Mouse (Mus musculus) limb, embryonic 15.5 days (tissue): ENCODE results near the gene Flywch1. TPM values are rescaled to one million over a fixed set of nuclear protein-coding genes. Genes with fewer than 3 reads are reported as not detected.

Experiments
- ATAC-seq: fragments of 200-750 bp; cut with Nextera tagmentation; 2 replicates; pipeline ENCODE4 v1.8.0; 2017; ENCODE audit warnings: low read depth, moderate TSS enrichment; ENCODE audit not compliant: insufficient number of reproducible peaks, low FRiP score, low TSS enrichment
- H3K27ac ChIP-seq: fragments of 300-500 bp; sonication (generic); 2 replicates; pipeline ENCODE4 v1.5.1; 2015; ENCODE audit warnings: moderate library complexity, mild to moderate bottlenecking, inconsistent platforms
- H3K27me3 ChIP-seq: fragments of 300-500 bp; sonication (generic); 2 replicates; pipeline ENCODE4 v1.6.1; 2015; ENCODE audit warnings: inconsistent platforms
- H3K36me3 ChIP-seq: fragments of 300-500 bp; sonication (generic); 2 replicates; pipeline ENCODE4 v1.6.1; 2015; ENCODE audit warnings: inconsistent platforms
- H3K4me1 ChIP-seq: fragments of 300-500 bp; sonication (generic); 2 replicates; pipeline ENCODE4 v1.6.1; 2015; ENCODE audit warnings: inconsistent platforms
- H3K4me2 ChIP-seq: fragments of 300-500 bp; sonication (generic); 2 replicates; pipeline ENCODE4 v1.6.1; 2015; ENCODE audit warnings: mild to moderate bottlenecking, inconsistent platforms
- H3K4me3 ChIP-seq: fragments of 300-500 bp; sonication (generic); 2 replicates; pipeline ENCODE4 v1.5.1; 2015; ENCODE audit warnings: mild to moderate bottlenecking, inconsistent platforms
- H3K9ac ChIP-seq: fragments of 300-500 bp; sonication (generic); 2 replicates; pipeline ENCODE4 v1.6.1; 2015; ENCODE audit warnings: inconsistent platforms
- H3K9me3 ChIP-seq: fragments of 300-500 bp; sonication (generic); 2 replicates; pipeline ENCODE4 v1.6.1; 2016; ENCODE audit warnings: inconsistent platforms
- WGBS: fragments of 180-500 bp; shearing (Covaris S2); methylation state at CpG from one replicate; pipeline ENCODE4 v1.1.7; 2015; 5-methylcytosine and 5-hydroxymethylcytosine counted together
- polyA plus RNA-seq: library from polyadenylated mRNA; unstranded; fragments of >200 nt; fragmentation: Nextera tagmentation; extraction: Ambion mirVana; gene quantifications from 2 replicates; pipeline ENCODE4 v1.2.1, GENCODE M21; 2015

Gene Flywch1
- polyA plus RNA-seq, 1 experiment from 2014 or later: 69.8 TPM

DNA sequence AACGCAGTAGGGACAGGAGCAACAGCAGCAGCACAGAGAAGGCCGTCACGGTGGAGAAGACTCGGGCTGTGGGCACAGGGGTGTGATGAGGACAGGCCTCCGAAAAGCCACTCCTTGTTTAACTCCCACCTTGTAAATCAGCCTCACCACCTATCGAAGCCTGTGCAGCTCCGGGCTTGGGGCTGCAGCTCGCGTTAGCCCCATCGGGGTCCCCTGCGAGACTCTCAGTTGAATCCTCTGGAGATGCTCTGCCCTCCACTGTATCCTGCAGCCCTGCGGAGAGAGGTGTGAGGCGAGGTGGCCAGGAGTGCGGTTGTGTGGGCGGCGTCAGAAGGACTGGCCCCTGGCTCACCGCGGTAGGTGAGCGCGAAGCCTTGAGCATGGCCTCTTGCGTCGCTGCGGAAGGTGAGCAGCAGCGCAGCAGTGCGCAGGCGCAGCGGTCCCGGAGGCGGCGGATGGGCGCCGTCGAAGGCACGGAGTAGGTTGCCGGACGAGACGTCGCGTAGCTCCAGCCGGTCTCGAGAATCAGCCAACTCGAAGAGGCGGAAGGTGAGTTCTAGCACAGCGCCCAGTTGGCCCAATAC lies 29.1 kb downstream of the Flywch1 start:
- WGBS: 6% methylated on average over 44 of the region's 44 CpGs
- no peak for ATAC-seq
- peak overlapping the region; percentile 35 for H3K4me3 ChIP-seq
- peak overlapping the region; percentile 47 for H3K4me2 ChIP-seq
- peaks cover 4% of the 10 kb centered on the region; the same call in 1 of the 2 replicates for H3K36me3 ChIP-seq
- H3K4me1 ChIP-seq: peaks cover 70% of the 10 kb centered on the region
- H3K27me3 ChIP-seq: peaks cover 93% of the 10 kb centered on the region
- H3K27ac ChIP-seq: no peak overlapping the region
- no peak overlapping the region for H3K9ac ChIP-seq
- H3K9me3 ChIP-seq: no peaks in the 10 kb centered on the region

- H3K36me3 ChIP-seq: peaks cover 10% of the 10 kb centered on the region; the same call in 1 of the 2 replicates
- H3K4me2 ChIP-seq: peak overlapping the region; percentile 47
- H3K27me3 ChIP-seq: peaks cover 90% of the 10 kb centered on the region
- no peaks in the 10 kb centered on the region for H3K9me3 ChIP-seq
- H3K9ac ChIP-seq: no peak overlapping the region
- H3K4me1 ChIP-seq: peaks cover 70% of the 10 kb centered on the region
- WGBS: 51% methylated on average over 38 of the region's 38 CpGs
- H3K4me3 ChIP-seq: peak overlapping the region; percentile 35
- H3K27ac ChIP-seq: no peak overlapping the region
- ATAC-seq: no peak
Observed at GRCm38 (mm10) chr17:23741359-23742209, 29.8 kb downstream of the Flywch1 start.

GRCm38 (mm10) chr17:23740598-23741021 lies 30.8 kb downstream of the Flywch1 start, which contains the start of gene Paqr4:
TSS of gene Paqr4 (minus strand) at chr17:23740867.
- no peak for ATAC-seq
- Histone ChIP-seq H3K9me3 (no peaks in the 10 kb centered on the region), H3K4me2 (peak within 1 kb of the TSS; percentile 97), H3K4me1 (peaks cover 61% of the 10 kb centered on the region), H3K9ac (peak within 1 kb of the TSS; percentile 60), H3K27ac (peak within 1 kb of the TSS; percentile 40), H3K4me3 (peak within 1 kb of the TSS; percentile 60), H3K36me3 (peaks cover 14% of the 10 kb centered on the region; the same call in 1 of the 2 replicates), H3K27me3 (peaks cover 80% of the 10 kb centered on the region)
- WGBS: 8% methylated on average over 13 of the region's 13 CpGs

- Histone ChIP-seq H3K9ac (peak overlapping the region; percentile 60), H3K9me3 (no peaks in the 10 kb centered on the region), H3K36me3 (peaks cover 14% of the 10 kb centered on the region; the same call in 1 of the 2 replicates), H3K4me1 (peaks cover 56% of the 10 kb centered on the region), H3K4me3 (peak overlapping the region; percentile 60), H3K27ac (peak overlapping the region; percentile 40), H3K4me2 (peak overlapping the region; percentile 97), H3K27me3 (peaks cover 76% of the 10 kb centered on the region)
- WGBS: 0% methylated on average over 46 of the region's 46 CpGs
- ATAC-seq: peak; percentile 76
Observed at GRCm38 (mm10) chr17:23740136-23740584, 31.2 kb downstream of the Flywch1 start.

DNA sequence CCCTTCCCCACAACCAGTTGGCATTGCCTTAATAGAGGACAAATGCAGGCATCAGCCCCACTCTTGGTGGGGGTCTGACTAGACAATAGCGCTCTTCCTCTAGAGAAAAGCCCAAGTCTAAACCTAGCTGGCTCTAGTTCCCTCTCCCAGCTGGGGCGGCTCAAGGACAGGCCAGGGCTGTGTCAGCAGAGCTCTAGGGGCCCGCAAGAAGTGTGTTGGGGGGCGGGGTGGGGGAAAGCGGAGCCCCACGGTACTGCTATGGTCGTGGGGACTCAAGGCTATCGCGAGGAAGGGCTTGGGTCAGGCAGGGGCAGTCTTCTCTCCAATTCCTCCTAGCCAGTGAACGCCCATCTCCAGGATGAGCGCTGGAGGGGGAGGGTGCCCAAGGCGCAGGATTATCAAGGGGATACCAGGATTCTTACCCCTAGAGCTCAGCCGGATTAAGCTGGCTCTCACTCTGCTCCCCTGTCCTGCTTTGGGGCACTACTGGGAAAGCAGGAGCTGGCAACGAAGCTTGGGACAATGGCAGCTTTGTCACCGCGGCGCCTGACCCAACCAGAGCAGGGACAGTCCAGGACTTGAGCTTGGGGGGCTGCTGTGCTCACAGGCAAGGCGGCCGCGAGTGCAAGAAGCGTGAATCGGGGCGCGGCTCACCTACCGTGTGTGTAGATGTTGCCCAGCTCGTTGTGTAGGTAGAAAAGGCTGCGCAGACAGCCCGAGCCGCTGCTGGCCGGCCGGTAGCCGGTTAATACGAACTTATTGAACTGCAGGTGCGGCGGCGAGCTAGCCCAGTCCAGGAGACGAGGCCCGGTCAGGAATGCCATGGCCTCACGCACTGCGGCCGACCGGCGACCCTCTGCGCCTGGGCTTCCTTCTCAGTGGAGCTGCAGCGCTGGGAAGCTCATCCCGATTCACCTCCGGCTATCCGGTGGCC lies 31.9 kb downstream of the Flywch1 start:
- 2% methylated on average over 48 of the region's 48 CpGs for WGBS
- peak overlapping the region; percentile 97 for H3K4me2 ChIP-seq
- no peak for ATAC-seq
- H3K36me3 ChIP-seq: peaks cover 14% of the 10 kb centered on the region; the same call in 1 of the 2 replicates
- H3K9ac ChIP-seq: peak overlapping the region; percentile 60
- H3K4me3 ChIP-seq: peak overlapping the region; percentile 60
- H3K27me3 ChIP-seq: peaks cover 69% of the 10 kb centered on the region
- peaks cover 49% of the 10 kb centered on the region for H3K4me1 ChIP-seq
- peak overlapping the region; percentile 40; the same call in 1 of the 2 replicates for H3K27ac ChIP-seq
- H3K9me3 ChIP-seq: no peaks in the 10 kb centered on the region

- Histone ChIP-seq H3K4me2 (peak overlapping the region; percentile 97), H3K9me3 (no peaks in the 10 kb centered on the region), H3K27ac (no peak overlapping the region), H3K36me3 (peaks cover 17% of the 10 kb centered on the region; the same call in 1 of the 2 replicates), H3K4me1 (peaks cover 53% of the 10 kb centered on the region), H3K4me3 (peak overlapping the region; percentile 60), H3K27me3 (peaks cover 62% of the 10 kb centered on the region), H3K9ac (no peak overlapping the region; the same call in 1 of the 2 replicates)
- ATAC-seq: no peak
- 51% methylated on average over 2 of the region's 2 CpGs for WGBS
Observed at GRCm38 (mm10) chr17:23738836-23739201, 32.6 kb downstream of the Flywch1 start.

DNA sequence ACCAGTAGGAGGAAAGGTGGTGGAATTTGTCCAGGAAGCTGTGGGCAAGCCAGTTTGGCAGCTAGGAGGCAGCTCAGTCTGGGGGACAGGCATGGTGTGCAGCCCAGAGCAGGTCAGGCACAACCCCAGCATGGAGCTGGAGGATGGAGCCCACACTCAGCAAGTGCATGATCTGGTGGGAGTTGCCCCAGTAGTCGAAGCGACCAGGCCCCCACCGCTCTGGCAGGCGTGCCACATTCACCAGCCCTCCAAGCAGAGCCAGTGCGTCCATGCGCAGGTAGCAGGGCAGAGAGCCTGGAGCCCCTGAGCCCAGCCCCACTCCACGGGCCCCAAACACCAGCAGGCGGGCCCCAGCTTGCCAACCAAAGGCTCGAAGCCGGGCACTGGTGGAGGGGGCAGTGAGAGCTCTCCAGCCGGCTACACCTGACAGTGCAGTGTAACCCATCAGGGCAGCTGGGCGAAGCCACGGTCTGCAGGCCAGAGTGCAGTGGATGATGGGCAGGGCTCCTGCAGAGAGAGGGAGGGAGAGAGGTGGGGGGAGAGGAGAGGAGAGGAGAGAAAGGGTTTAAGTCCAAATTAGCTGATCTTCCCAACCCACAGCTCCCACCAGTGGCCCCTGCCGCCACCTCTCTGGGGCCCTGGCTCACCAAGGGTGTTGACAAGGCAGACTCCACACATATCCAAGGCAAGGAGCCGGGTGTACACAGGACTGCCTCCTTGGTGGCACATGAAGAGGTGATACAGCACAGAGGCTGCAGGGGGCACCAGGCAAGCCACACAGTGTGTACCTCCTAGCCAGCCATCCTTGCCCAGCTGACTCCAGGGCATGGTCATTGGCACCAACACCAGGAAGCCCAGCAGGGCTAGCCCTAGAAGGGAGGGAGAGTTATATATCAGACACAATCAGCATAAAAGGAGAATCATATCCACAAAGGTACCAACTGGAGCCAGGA lies 33.6 kb downstream of the Flywch1 start:
- ATAC-seq: no peak
- H3K4me1 ChIP-seq: peaks cover 49% of the 10 kb centered on the region
- H3K4me3 ChIP-seq: no peak overlapping the region
- H3K27me3 ChIP-seq: peaks cover 52% of the 10 kb centered on the region
- peaks cover 17% of the 10 kb centered on the region; the same call in 1 of the 2 replicates for H3K36me3 ChIP-seq
- H3K4me2 ChIP-seq: no peak overlapping the region
- H3K27ac ChIP-seq: no peak overlapping the region
- WGBS: 58% methylated on average over 15 of the region's 15 CpGs
- no peaks in the 10 kb centered on the region for H3K9me3 ChIP-seq
- H3K9ac ChIP-seq: no peak overlapping the region

DNA sequence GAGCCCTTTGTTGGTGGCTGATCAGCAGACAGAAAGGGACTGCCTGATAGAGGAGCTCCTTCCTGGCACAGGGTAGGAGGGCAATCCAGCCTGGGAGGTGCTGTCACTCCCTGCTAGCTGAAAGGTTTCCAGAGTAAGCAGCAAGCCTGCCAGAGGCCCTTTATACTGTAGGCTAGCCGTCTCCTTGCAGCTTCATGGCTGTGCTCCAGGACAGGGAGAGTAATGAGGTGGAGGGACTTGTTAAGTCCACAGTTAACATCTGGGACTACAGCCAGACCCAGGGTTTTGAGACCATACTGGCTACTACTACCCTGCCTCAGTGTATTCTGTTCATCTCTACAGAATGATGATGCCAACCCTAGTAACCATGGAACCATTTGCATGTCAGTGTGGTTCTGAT lies 37.1 kb downstream of the Flywch1 start:
- no peak for ATAC-seq
- 45% methylated on average over 1 of the region's 1 CpGs for WGBS
- peaks cover 20% of the 10 kb centered on the region for H3K27me3 ChIP-seq
- peaks cover 17% of the 10 kb centered on the region; the same call in 1 of the 2 replicates for H3K36me3 ChIP-seq
- H3K4me3 ChIP-seq: no peak overlapping the region
- no peak overlapping the region for H3K9ac ChIP-seq
- peaks cover 23% of the 10 kb centered on the region for H3K4me1 ChIP-seq
- no peaks in the 10 kb centered on the region for H3K9me3 ChIP-seq
- H3K27ac ChIP-seq: no peak overlapping the region; the same call in 1 of the 2 replicates
- H3K4me2 ChIP-seq: no peak overlapping the region

GRCm38 (mm10) chr17:23730441-23730840 lies 41.0 kb downstream of the Flywch1 start:
- WGBS: 20% methylated on average over 1 of the region's 1 CpGs
- peaks cover 3% of the 10 kb centered on the region; the same call in 1 of the 2 replicates for H3K36me3 ChIP-seq
- no peaks in the 10 kb centered on the region for H3K9me3 ChIP-seq
- H3K27me3 ChIP-seq: no peaks in the 10 kb centered on the region
- no peak overlapping the region for H3K9ac ChIP-seq
- no peak overlapping the region for H3K27ac ChIP-seq
- peaks cover 24% of the 10 kb centered on the region for H3K4me1 ChIP-seq
- ATAC-seq: no peak
- no peak overlapping the region for H3K4me2 ChIP-seq
- no peak overlapping the region for H3K4me3 ChIP-seq

DNA sequence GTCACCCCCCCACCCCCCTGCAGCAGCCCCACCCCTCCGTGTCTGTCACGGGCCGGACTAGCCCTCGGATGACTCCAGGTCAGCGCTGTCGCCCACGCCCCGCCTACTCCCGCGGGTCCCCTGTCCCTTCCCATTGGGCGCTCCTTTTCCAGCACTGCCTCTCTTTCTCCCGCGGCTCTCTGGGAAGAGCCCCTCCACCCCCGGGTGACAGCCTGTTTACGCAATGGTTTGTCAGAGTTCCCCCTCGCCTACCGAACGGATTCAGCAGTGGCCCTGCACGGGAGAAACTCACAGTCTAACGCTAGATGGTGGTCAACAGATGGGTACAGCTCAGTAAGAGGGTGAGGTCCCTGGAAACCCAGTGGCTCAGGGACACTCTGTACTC lies 44.7 kb downstream of the Flywch1 start:
- no peaks in the 10 kb centered on the region for H3K36me3 ChIP-seq
- H3K4me1 ChIP-seq: peaks cover 14% of the 10 kb centered on the region
- no peaks in the 10 kb centered on the region for H3K27me3 ChIP-seq
- peak overlapping the region; percentile 86 for H3K27ac ChIP-seq
- ATAC-seq: peak; percentile 81
- no peaks in the 10 kb centered on the region for H3K9me3 ChIP-seq
- peak overlapping the region; percentile 87 for H3K4me2 ChIP-seq
- H3K4me3 ChIP-seq: peak overlapping the region; percentile 89
- H3K9ac ChIP-seq: peak overlapping the region; percentile 71
- WGBS: under 1% methylated on average over 20 of the region's 20 CpGs
